26 mouse cellular contexts compared by ENCODE assay signal in genomic region chr10:77199229-77199628, GRCm38 (mm10). TPM values are rescaled to one million over a fixed set of nuclear protein-coding genes. Genes with fewer than 3 reads are reported as not detected.
DNase-seq lines count a peak whose midpoint lies in the region; ATAC-seq and TF ChIP-seq lines count a peak whose summit lies in the region.
"Had no signal": no experiment of that assay in that cellular context is flagged by ENCODE, and none has a peak within 500 bp of the region (broad histone marks: within the 10 kb centered on the region; RNA-seq: fewer than 3 reads in every experiment).

No protein-coding gene starts in this region.

- in situ Hi-C loops in ES-E14 (cut with MboI; ENCODE audit: low sequenced_read_pairs in 2 of 2, unreplicated experiment in 2 of 2) = no loop called here

- TF ChIP-seq CTCF in liver, postnatal 0 days (IDR thresholded peaks at IDR 0.05; ENCODE audit: low read depth) = no peak

- TF ChIP-seq EP300 in liver, postnatal 0 days (IDR thresholded peaks at IDR 0.05; ENCODE audit: low read depth) = no peak

- no peak overlapping the region for H3K9ac ChIP-seq in liver, embryonic 13.5 days
- H3K9ac ChIP-seq in liver, postnatal 0 days (replicated peaks) = no peak overlapping the region
- no peak overlapping the region for H3K9ac ChIP-seq in neural tube, embryonic 11.5 days (ENCODE audit: low read length)
- H3K9ac ChIP-seq in neural tube, embryonic 15.5 days (replicated peaks) = no peak overlapping the region
- peak overlapping the region; percentile 50; the same call in 1 of the 2 replicates for H3K9ac ChIP-seq in ES-E14 (ENCODE audit: insufficient read depth, low read depth, low read length, poor library complexity, severe bottlenecking)
- H3K9ac ChIP-seq: embryonic facial prominence, embryonic 13.5 days; forebrain, embryonic 15.5 days; hindbrain, embryonic 12.5 days; kidney, embryonic 15.5 days; limb, embryonic 12.5 days; liver, embryonic 15.5 days had no signal

- no peak overlapping the region for H3K4me2 ChIP-seq in liver, embryonic 13.5 days
- H3K4me2 ChIP-seq in liver, postnatal 0 days (ENCODE audit: low read depth, low read length) = no peak overlapping the region
- H3K4me2 ChIP-seq in neural tube, embryonic 11.5 days (ENCODE audit: low read depth) = no peak overlapping the region
- H3K4me2 ChIP-seq in neural tube, embryonic 15.5 days = no peak overlapping the region
- H3K4me2 ChIP-seq: embryonic facial prominence, embryonic 13.5 days; forebrain, embryonic 15.5 days; heart, embryonic 11.5 days; hindbrain, embryonic 12.5 days; kidney, embryonic 15.5 days; limb, embryonic 12.5 days; liver, embryonic 15.5 days had no signal

- ATAC-seq in liver, embryonic 13.5 days (ENCODE audit: low read depth) = 0 out of 2 replicates have a peak, but pooled peaks have one; percentile 16
- no peak for ATAC-seq in liver, postnatal 0 days
- ATAC-seq in neural tube, embryonic 11.5 days (ENCODE audit: insufficient read depth, low FRiP score, low TSS enrichment) = no peak
- no peak for ATAC-seq in neural tube, embryonic 15.5 days (ENCODE audit: low FRiP score)
- ATAC-seq: forebrain, embryonic 15.5 days had no signal

- H3K4me1 ChIP-seq in liver, embryonic 13.5 days (replicated peaks) = no peaks in the 10 kb centered on the region; the same call in none of the 2 replicates
- no peaks in the 10 kb centered on the region for H3K4me1 ChIP-seq in liver, postnatal 0 days (ENCODE audit: insufficient read depth)
- no peaks in the 10 kb centered on the region for H3K4me1 ChIP-seq in neural tube, embryonic 11.5 days (ENCODE audit: control insufficient read depth, insufficient read depth, low read length)
- no peaks in the 10 kb centered on the region for H3K4me1 ChIP-seq in neural tube, embryonic 15.5 days
- H3K4me1 ChIP-seq in ES-E14 (ENCODE audit: control insufficient read depth in 2 of 2, insufficient read depth in 2 of 2, low read length in 2 of 2, poor library complexity in 1 of 2) = peaks cover 13 to 40% of the 10 kb centered on the region in 2 experiments
- H3K4me1 ChIP-seq: forebrain, embryonic 15.5 days; liver, embryonic 15.5 days had no signal

- DNase-seq in liver, embryonic 13.5 days = no peak
- DNase-seq in liver, postnatal 0 days = no peak
- peak; percentile 8 for DNase-seq in neural tube, embryonic 11.5 days (ENCODE audit: low spot score)
- no peak for DNase-seq in ES-E14 (ENCODE audit: low read depth, low spot score)
- no peak for DNase-seq in yolk sac, embryonic 10.5 days (ENCODE audit: low spot score)
- no peak for DNase-seq in gastrocnemius, adult 8-10 months (ENCODE audit: low spot score in 2 of 2)
- DNase-seq: adrenal gland, adult 2 months; cerebellum, adult 11 months; cerebellum, postnatal 14 days; gastrocnemius, postnatal 10 days; heart, adult 11 months; heart, postnatal 10 days; kidney, adult 11 months; kidney, postnatal 36 days; layer of hippocampus, postnatal 36 days; lung, postnatal 14 days had no signal

- H3K36me3 ChIP-seq in liver, embryonic 13.5 days = no peaks in the 10 kb centered on the region
- no peaks in the 10 kb centered on the region for H3K36me3 ChIP-seq in liver, postnatal 0 days (replicated peaks; ENCODE audit: insufficient read depth, low read length)
- H3K36me3 ChIP-seq in neural tube, embryonic 11.5 days (ENCODE audit: control insufficient read depth, insufficient read depth, low read length) = no peaks in the 10 kb centered on the region
- H3K36me3 ChIP-seq in neural tube, embryonic 15.5 days = no peaks in the 10 kb centered on the region
- no peaks in the 10 kb centered on the region for H3K36me3 ChIP-seq in ES-E14 (ENCODE audit: control insufficient read depth, insufficient read depth, low read length, poor library complexity, severe bottlenecking)
- H3K36me3 ChIP-seq: embryonic facial prominence, embryonic 13.5 days; forebrain, embryonic 15.5 days; hindbrain, embryonic 12.5 days; kidney, embryonic 15.5 days; limb, embryonic 12.5 days; liver, embryonic 15.5 days had no signal

- no peaks in the 10 kb centered on the region for H3K9me3 ChIP-seq in liver, embryonic 13.5 days (replicated peaks)
- H3K9me3 ChIP-seq in liver, postnatal 0 days (ENCODE audit: low read length) = no peaks in the 10 kb centered on the region
- H3K9me3 ChIP-seq in neural tube, embryonic 11.5 days (ENCODE audit: control insufficient read depth, low read length) = no peaks in the 10 kb centered on the region
- H3K9me3 ChIP-seq in neural tube, embryonic 15.5 days (replicated peaks) = no peaks in the 10 kb centered on the region
- no peaks in the 10 kb centered on the region for H3K9me3 ChIP-seq in ES-E14 (ENCODE audit: control insufficient read depth, insufficient read depth, low read depth, low read length)
- H3K9me3 ChIP-seq: embryonic facial prominence, embryonic 13.5 days; forebrain, embryonic 15.5 days; hindbrain, embryonic 12.5 days; kidney, embryonic 15.5 days; limb, embryonic 12.5 days; liver, embryonic 15.5 days had no signal

- no peak overlapping the region for H3K27ac ChIP-seq in liver, embryonic 13.5 days
- H3K27ac ChIP-seq in liver, postnatal 0 days (ENCODE audit: low read depth) = no peak overlapping the region
- no peak overlapping the region for H3K27ac ChIP-seq in neural tube, embryonic 11.5 days (ENCODE audit: low read depth, low read length)
- H3K27ac ChIP-seq in neural tube, embryonic 15.5 days (replicated peaks) = no peak overlapping the region
- H3K27ac ChIP-seq in ES-E14 (ENCODE audit: insufficient read depth, low read depth, low read length, poor library complexity, severe bottlenecking) = peak overlapping the region; percentile 96
- H3K27ac ChIP-seq: embryonic facial prominence, embryonic 13.5 days; forebrain, embryonic 15.5 days; hindbrain, embryonic 12.5 days; kidney, embryonic 15.5 days; limb, embryonic 12.5 days; liver, embryonic 15.5 days had no signal

- WGBS in liver, embryonic 13.5 days (ENCODE audit: insufficient replicate concordance) = 48% methylated on average over 2 of the region's 2 CpGs
- 72% methylated on average over 2 of the region's 2 CpGs for WGBS in liver, postnatal 0 days (ENCODE audit: insufficient replicate concordance)
- 81% methylated on average over 2 of the region's 2 CpGs for WGBS in neural tube, embryonic 11.5 days
- WGBS in neural tube, embryonic 15.5 days = 57% methylated on average over 2 of the region's 2 CpGs

- no peak overlapping the region for H3K4me3 ChIP-seq in liver, embryonic 13.5 days (replicated peaks)
- H3K4me3 ChIP-seq in liver, postnatal 0 days (ENCODE audit: low read depth, low read length) = no peak overlapping the region
- no peak overlapping the region for H3K4me3 ChIP-seq in neural tube, embryonic 11.5 days (ENCODE audit: low read depth, low read length)
- no peak overlapping the region for H3K4me3 ChIP-seq in neural tube, embryonic 15.5 days (replicated peaks)
- H3K4me3 ChIP-seq in ES-E14 (ENCODE audit: insufficient read depth in 1 of 2, low read depth in 1 of 2, low read length in 2 of 2, poor library complexity in 1 of 2, severe bottlenecking in 1 of 2) = peak overlapping the region in 1 of 2 experiments; percentile 48; a peak in 1 of 4 replicates
- H3K4me3 ChIP-seq: embryonic facial prominence, embryonic 13.5 days; erythroblast, embryonic 14.5 days; forebrain, embryonic 15.5 days; hindbrain, embryonic 12.5 days; kidney, embryonic 15.5 days; limb, embryonic 12.5 days; liver, embryonic 15.5 days had no signal

- no peaks in the 10 kb centered on the region for H3K27me3 ChIP-seq in liver, embryonic 13.5 days
- no peaks in the 10 kb centered on the region for H3K27me3 ChIP-seq in liver, postnatal 0 days (ENCODE audit: insufficient read depth, low read length)
- H3K27me3 ChIP-seq in neural tube, embryonic 11.5 days (ENCODE audit: control insufficient read depth, insufficient read depth, low read length) = no peaks in the 10 kb centered on the region
- H3K27me3 ChIP-seq in neural tube, embryonic 15.5 days (replicated peaks) = no peaks in the 10 kb centered on the region
- H3K27me3 ChIP-seq: embryonic facial prominence, embryonic 13.5 days; forebrain, embryonic 15.5 days; kidney, embryonic 15.5 days; limb, embryonic 12.5 days had no signal

TF ChIP-seq in ES-E14, 5 proteins besides CTCF, POLR2A, EP300 and RAD21:
- TF ChIP-seq ZC3H11A (IDR thresholded peaks at IDR 0.05; ENCODE audit: borderline replicate concordance, low read depth, low read length) (no peak), MAFK (IDR thresholded peaks at IDR 0.05; ENCODE audit: insufficient read depth, low read depth, low read length) (no peak), CHD2 (IDR thresholded peaks at IDR 0.05; ENCODE audit: low read depth, low read length) (no peak), HCFC1 (IDR thresholded peaks at IDR 0.05; ENCODE audit: borderline replicate concordance, insufficient read depth, low read length) (no peak), ZNF384 (IDR thresholded peaks at IDR 0.05; ENCODE audit: low read depth, low read length) (no peak)

RNA-seq across cellular contexts. Expression of gene Col18a1, which starts 32.9 kb away (rescaled TPM):
- polyA plus RNA-seq in liver, embryonic 13.5 days (2015; fragmentation: Nextera tagmentation; extraction: Ambion mirVana) = 29.7 and 36.3 TPM in 2 replicates
- polyA plus RNA-seq in liver, postnatal 0 days (2015; fragmentation: Nextera tagmentation; extraction: Ambion mirVana) = 137 and 167 TPM in 2 replicates
- polyA plus RNA-seq in neural tube, embryonic 11.5 days (2014; fragmentation: Nextera tagmentation; extraction: Ambion mirVana) = 80.1 and 83.2 TPM in 2 replicates
- 37.5 and 48.2 TPM in 2 replicates for polyA plus RNA-seq in neural tube, embryonic 15.5 days (2015; fragmentation: Nextera tagmentation; extraction: Ambion mirVana)
- total RNA-seq in ES-E14 (2012; rRNA removed) = 414 and 791 TPM in 2 replicates
- 1 to 10 TPM; 2.2 to 5.9 (median 3.7) TPM for total RNA-seq in gastrocnemius, adult 8-10 months (2022)
- total RNA-seq: megakaryocyte progenitor cell, adult 5-6 weeks had no signal

RNA-seq across cellular contexts. Expression of gene Pofut2, which starts 59.8 kb away (rescaled TPM):
- 29.7 and 30.2 TPM in 2 replicates for polyA plus RNA-seq in liver, embryonic 13.5 days (2015; fragmentation: Nextera tagmentation; extraction: Ambion mirVana)
- polyA plus RNA-seq in liver, postnatal 0 days (2015; fragmentation: Nextera tagmentation; extraction: Ambion mirVana) = 16.4 and 17.2 TPM in 2 replicates
- polyA plus RNA-seq in neural tube, embryonic 11.5 days (2014; fragmentation: Nextera tagmentation; extraction: Ambion mirVana) = 76.1 and 77.8 TPM in 2 replicates
- polyA plus RNA-seq in neural tube, embryonic 15.5 days (2015; fragmentation: Nextera tagmentation; extraction: Ambion mirVana) = 57.5 and 63.9 TPM in 2 replicates
- 67.6 and 101 TPM in 2 replicates for total RNA-seq in ES-E14 (2012; rRNA removed)
- 10 to 100 TPM; 22.7 to 29.5 (median 23.8) TPM for total RNA-seq in gastrocnemius, adult 8-10 months (2022)
